Mouse (Mus musculus) spleen, adult 12 weeks (tissue): ENCODE measurements around the gene Sephs2.

Source experiments
- DNase-seq: peaks from one replicate; pipeline ENCODE4 v3.0.0; 2022; ENCODE audit warnings: low spot score

Gene Sephs2

GRCm38 (mm10) chr7:127232622-127233367, 41.1 kb downstream of the Sephs2 start, which contains the start of the genes Zfp553 and Sept1:
Zfp553 (plus strand) TSS chr7:127233061.
Sept1 (minus strand) TSS chr7:127233130.
- DNase-seq = peak; percentile 80

- no peak for DNase-seq
Measured at GRCm38 (mm10) chr7:127231826-127232621, 41.8 kb downstream of the Sephs2 start.

- DNase-seq = no peak
Measured at GRCm38 (mm10) chr7:127231376-127231775, 42.5 kb downstream of the Sephs2 start.

- peak; percentile 80 for DNase-seq
Measured at GRCm38 (mm10) chr7:127228615-127229303, 45.1 kb downstream of the Sephs2 start.

DNA sequence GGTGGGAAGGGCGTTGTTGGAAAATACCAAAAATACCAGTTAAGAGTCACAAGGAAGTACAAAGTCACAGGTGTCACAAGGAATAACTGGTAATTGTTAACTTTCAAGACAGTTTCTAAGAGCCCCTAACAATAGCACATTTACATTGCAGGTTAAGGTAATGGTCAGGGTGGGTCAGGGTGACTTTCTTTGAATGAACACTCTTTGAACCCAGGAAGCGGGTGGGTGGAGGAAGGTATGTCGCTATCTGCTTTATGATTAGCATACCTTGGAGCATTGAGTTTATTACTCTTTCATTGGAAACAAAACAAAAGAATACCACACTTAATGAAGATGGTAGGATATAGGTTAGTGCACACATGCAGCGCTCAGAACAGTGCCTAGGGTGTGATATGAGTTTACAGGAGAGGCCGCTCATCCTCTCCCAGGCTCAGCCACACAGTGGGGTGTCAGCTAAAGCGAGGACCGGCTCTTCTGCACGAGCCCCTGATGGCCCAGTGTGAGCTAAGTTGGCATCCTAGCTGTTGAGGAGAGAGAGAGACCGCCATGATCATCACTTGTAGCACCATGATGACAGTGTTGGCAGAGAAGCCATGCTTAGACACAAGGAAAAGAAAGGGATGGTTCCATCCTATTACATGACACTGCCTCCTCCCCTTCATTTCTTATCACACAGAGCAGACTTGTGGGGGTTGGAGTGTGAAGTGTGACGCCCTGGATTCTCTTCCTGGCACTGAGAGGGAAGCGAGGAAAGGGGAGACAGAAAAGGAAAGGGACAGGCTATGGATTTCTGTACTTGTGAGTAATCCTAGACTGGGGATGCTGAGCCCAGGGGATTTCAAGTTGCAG, 48.5 kb downstream of the Sephs2 start:
- peak; percentile 52 for DNase-seq

- no peak for DNase-seq
Measured at GRCm38 (mm10) chr7:127224616-127225015, 49.2 kb downstream of the Sephs2 start.

DNA sequence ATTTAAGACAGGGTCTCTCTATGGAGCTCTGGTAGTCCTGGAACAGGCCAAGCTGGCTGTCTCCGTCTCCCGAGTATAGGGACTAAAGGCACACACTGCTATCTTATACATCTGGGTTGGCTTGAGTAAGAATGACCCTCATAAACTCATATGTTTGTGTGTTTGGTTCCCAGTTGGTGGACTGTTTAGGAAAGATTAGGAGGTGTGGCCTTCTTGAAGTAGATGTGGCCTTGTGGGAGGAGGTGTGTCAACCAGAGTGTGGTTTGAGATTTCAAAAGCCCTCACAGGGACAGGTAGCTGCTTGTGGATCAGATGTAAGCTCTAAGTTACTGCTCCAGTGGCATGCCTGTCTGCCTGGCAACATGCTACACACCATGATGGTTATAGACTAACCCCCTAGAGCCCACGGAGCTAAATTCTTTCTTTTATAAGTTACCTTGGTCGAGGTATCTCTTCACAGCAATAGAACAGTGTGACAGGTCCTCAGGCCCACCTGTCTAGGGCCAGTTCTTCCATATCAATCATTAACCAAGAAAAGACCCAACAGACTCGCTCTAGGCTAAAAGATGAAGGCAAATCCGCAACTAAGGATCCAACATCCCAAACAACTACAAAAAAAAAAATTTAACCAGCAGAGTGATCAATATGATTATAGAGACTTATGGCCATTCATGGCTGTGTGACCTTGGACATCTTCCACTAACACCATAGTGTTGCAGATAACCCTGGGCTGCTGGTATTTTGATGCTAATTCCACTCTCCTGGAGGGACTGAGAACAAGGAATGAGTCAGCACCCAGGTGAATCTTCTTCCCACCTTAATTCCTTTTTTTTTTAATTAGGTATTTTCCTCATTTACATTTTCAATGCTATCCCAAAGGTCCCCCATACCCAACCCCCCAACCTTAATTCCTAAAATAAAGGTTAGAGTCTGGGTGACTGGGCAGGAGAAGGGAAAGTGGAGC, 50.1 kb downstream of the Sephs2 start:
- no peak for DNase-seq

GRCm38 (mm10) chr7:127223106-127223505, 50.7 kb downstream of the Sephs2 start:
- no peak for DNase-seq
